Mouse (Mus musculus) mature B cell (primary cell): ENCODE measurements around the gene Bnip2.

ENCODE experiments used
- in situ Hi-C: fragments of 300-500 bp; cut with MboI; formaldehyde crosslinking; loops from 2 replicates; pipeline ENCODE4 v1.14.3; 2019

Gene Bnip2

GRCm38 (mm10) chr9:69989303-69990121 is at the start of gene Bnip2:
Bnip2 (plus strand) TSS chr9:69989466.
- in situ Hi-C loops = no loop called here

- in situ Hi-C loops = no loop called here
These were observed 48.3 kb upstream of the Bnip2 start for GRCm38 (mm10) chr9:69940839-69941490.

DNA sequence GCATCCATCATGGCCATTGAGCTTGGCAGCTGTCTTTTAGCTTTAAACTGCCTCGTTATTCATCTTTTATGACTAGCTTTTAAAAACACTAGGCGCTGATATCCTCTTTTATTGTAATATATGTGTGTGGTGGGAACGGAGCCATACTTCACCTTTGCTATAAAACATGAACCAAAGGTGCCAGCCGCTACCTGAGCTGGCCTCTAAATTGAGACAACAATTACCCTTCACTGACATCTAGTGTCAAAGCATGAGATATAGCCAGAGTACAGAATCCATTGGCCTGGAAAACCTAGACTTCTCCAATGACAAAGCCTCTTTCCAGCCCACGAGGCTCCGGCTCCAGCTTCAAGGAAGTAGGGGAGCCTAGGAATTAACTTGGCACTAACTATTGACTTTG is 47.7 kb upstream of the Bnip2 start:
- in situ Hi-C loops = no loop called here

GRCm38 (mm10) chr9:69948964-69949363 is 40.3 kb upstream of the Bnip2 start:
- in situ Hi-C loops = no loop called here

DNA sequence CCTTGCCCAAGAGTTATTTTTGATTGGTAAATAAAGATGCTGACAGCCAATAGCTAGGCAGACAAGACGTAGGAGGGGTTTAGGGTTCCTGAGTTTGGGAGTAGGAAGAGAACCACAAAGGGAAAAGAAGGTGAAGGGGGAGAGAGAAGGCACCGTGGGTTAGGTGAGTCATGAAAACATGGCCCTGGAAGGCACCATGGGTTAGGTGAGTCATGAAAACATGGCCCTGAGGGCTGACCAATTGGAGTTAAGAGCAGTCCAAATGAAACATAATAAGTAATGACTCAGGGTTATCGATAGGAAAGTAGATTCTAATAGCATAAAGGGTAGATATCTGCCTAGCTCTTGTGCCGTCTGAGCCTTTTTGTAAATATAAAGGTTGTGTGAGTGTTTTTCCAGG is 39.6 kb upstream of the Bnip2 start:
- in situ Hi-C loops = no loop called here

DNA sequence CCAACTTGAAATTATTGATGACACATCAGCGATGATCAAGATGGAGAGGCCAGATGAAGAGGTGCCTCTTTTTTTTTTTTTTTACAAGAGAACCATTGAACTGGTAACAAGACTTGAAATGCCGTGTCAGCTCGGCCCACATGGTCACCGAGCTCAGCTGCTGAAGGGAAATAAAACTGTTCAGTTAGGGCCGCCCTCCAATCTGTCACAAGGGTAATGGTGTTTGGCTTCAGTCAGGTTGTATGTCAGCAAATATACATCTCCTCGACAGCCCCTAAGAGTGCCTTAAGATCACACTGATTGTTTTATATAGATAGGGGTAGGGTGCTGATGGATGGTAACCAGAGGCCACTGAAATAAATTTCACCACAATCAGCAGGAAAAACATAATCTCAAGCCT is 28.3 kb upstream of the Bnip2 start:
- in situ Hi-C loops = no loop called here

DNA sequence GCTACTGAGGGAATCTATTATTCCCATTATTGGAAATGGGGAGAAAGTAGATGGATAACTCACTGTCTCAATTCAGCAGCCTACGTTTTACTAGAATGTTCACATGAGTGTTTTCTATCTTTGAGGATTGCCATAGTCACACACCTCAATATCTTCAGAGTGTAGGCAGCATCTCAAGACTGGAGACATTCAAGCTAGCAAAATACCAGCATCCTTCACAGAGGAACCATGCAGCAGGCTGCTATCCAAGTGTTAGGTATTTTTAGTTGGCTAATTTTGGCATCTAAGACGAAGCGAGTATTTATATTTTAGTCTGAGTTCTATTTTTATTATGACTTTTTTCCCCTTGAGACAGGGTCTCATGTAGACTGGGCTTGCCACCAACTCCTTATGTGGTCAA is 24.9 kb upstream of the Bnip2 start:
- in situ Hi-C loops = no loop called here

DNA sequence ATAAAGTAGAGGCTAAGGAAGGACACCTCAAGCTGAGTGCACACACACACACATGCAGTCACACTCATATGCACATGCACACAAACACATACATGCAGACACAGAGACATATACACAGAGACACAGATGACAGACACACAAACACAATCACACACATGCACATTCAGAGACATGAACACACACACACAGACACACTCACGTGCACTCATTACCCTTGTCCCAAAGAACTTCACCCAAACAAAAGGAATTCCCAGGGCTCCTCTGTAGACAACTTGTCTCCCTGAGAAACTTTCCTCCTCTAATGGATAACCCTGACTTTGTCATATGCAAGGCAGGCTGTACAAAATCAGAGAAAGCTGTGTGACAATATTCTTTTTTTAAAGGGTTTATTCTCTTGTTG is 3.7 kb upstream of the Bnip2 start:
- in situ Hi-C loops = no loop called here

DNA sequence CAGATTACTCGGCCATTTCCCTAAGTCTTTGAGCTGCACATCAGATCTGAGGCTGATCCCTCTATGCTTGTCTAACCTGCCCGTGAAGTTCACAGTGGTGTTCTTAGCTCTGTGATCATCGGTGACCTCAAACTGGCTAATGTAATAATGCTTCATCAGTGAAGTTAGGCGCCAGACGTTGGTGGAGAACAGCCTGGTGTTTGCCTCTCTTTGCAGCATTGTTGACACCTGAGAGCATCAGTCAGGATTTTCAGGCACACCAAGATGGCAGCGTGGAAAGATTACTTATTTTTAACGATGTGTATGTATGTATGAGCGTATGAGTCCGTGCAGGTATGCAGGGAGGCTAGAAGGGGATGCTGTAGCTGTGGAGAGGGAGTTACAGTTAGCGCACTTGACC is 3.2 kb upstream of the Bnip2 start:
- in situ Hi-C loops = no loop called here

DNA sequence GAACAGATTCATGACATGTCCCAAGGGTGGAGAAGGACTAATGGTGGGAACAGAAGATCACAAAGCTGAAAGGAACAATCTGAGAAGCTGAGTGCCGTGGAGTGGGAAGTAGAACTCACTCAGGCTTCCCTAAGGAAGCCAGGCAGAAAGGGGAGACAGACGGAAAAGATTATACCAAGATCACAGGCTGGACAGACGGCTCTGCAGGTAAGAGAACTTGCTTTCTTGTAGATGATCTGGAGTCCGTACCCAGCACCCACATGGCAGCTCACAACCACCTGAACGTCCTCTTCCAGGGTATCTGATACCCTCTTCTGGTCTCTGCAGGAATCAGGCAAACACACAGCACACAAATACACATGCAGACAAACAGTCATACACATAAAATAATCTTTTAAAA is 2.7 kb upstream of the Bnip2 start:
- in situ Hi-C loops = no loop called here

DNA sequence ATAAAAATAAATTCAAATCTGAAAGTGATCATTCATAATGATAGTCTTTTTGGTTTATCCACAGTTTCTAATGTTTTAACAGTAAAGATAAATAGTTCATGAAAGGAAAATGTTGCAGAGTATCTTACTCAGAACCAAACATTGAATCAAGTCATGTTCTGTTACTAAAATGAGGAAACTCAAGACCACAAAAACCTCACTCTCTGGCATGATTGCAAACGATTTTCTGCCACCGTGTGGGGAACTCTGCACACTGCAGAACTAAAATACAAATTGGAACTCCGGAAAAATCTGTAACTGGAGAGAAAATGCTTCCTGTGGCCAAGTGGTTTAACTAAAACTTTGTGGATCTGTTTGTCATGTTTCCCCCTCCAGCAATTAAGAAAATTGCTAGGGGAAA is 1.7 kb upstream of the Bnip2 start:
- in situ Hi-C loops = no loop called here

DNA sequence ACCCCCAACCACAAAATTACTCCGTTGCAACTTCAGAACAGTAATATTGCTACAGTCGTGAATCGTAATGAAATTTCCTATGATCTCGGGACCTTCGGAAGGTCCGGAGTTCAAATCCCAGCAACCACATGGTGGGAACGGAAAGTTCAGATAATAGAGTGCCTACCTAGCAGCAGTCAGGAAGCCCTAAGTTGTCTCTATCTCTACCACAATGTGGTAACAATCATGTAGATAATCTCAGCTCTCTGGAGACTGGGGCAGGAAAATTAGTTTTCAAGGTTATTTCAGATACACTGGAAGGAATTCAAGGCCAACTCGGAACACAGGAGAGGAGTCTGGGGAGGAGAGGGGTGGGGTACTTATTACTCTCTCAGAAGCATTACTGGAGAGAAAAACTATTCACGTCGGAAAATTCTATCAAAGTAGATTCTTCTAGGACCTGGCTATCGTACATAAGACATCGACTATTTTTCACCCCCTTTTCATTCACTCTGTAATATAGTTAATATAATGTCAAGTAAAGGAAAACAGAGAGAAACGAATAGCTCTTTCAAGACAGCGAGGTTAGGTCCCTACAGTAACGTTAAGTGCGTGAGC is 462 bp upstream of the Bnip2 start:
- in situ Hi-C loops = no loop called here

DNA sequence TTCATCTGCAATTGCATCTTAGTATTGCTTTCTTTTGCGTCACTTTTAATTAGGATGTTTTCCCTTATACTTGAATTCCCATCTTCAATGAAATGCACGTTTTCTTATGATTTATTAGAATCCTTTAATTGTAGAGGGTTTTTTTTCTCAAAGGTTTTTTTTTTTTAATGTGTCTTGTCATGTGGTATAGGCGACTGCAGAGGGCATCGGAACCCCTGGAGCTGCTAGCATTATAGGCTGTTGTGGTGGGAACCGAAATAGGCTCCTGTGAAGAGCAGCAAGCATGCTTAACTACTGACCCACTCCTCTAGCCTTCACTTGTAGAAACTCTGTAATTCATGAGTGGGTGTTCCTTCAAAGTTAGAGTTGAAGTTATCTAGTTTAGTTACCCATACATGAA is 1.1 kb downstream of the Bnip2 start:
- in situ Hi-C loops = no loop called here

DNA sequence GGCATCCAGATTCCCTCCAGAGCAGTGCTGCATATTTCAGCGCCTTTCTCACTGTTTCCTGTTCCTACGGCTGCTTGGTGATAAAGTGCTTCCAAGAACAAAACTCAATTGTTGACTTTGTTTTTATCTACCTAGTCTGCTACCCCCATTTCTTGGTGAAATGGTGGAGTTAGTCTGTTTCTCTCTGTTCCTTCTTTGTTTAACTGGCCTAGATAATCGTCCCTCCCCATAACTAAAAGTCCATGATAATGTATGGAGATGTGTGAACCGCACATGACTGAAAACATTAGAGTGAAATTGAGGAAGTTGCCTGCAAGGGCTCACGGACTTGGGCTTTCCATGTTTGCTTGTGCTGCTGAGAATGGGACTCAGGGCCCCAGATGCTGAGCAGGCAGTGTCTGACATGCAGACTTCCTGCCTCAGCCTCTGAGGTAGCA is 3.6 kb downstream of the Bnip2 start:
- in situ Hi-C loops = no loop called here

DNA sequence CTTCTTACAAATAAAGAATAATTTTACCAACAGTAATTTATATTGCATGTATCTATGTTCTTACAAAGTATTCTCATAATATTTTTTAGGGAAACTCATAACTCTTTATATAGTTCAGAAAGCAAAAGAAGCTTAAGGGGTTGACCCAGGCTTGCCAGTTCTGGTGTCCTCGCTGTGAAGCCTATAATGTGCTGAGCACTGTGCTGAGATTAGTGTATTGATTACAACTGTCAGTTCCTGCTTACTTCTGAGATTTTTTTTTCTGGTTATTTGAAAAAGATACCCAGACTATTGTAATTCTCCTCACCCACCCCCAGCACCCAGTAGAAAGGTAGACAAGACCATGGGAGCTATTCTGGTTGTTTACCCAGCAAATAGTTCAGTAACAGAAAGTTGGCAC is 4.2 kb downstream of the Bnip2 start:
- in situ Hi-C loops = no loop called here

DNA sequence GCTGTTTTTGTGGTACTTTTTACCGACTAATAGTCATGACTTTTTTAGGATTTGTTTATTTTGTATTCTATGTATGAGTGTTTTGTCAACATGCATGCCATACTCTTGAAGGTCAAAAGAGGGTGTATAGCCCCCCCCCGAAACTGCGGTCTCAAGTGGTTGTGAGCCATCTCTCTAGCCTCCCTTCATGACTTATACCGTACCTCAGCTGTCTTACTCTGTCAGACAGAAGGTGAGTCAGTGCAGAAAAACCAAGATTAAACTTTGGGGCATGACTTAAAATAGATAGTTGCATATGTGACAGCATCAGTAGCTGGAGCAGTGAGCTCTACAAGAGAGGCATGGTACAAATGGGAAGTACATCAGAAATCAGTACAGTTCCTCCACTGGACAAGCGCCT is 5.3 kb downstream of the Bnip2 start:
- in situ Hi-C loops = no loop called here

- in situ Hi-C loops = no loop called here
These were observed 10.1 kb downstream of the Bnip2 start for GRCm38 (mm10) chr9:69999318-69999717.

GRCm38 (mm10) chr9:70003516-70003915 is 14.2 kb downstream of the Bnip2 start:
- in situ Hi-C loops = no loop called here

DNA sequence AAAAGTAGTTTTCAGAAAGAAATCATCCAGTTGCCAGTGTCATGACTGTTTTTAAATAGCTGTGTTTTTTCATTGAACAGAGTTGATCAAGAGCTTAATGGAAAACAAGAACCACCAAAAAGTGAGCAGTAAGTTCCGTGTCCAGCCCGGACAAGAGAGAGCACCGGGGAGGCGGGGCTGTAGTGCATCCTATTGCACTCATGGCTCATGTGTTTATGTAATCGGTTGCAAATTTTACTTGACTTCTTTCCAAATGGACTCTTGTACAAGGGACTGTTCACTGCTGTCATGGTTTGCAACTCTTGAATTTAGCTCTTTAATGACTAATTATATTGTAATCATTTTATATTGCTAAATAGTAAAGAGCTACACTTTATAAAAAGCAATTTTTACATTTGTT is 17.7 kb downstream of the Bnip2 start:
- in situ Hi-C loops = no loop called here

GRCm38 (mm10) chr9:70007506-70008248 is 18.4 kb downstream of the Bnip2 start:
- in situ Hi-C loops = no loop called here

DNA sequence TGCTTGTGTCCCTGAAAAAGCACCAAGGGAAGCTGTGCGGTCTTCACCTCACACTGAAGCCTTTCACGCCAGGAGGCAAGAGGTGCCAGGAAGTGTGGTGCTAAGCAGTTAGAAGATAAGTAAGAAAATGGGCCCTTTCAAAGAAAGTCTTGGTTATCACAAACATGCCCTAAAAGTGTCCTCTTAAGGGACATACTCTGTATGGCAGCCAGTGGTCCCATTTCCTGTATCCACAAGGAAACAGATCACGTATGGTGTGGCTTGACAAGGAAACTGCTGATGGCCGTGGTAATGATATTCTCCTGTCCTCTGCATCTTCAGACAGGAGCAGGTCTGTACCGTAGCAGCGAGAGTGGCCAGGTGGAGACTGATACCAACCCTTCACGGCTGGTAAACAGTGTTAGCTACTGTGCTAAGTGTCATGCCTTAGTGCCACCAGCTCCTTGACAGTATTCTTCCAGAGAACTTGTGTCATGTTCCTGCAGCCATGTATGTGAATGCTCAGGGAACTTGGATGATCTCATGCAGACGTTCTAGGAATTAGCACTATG is 20.6 kb downstream of the Bnip2 start:
- in situ Hi-C loops = no loop called here

DNA sequence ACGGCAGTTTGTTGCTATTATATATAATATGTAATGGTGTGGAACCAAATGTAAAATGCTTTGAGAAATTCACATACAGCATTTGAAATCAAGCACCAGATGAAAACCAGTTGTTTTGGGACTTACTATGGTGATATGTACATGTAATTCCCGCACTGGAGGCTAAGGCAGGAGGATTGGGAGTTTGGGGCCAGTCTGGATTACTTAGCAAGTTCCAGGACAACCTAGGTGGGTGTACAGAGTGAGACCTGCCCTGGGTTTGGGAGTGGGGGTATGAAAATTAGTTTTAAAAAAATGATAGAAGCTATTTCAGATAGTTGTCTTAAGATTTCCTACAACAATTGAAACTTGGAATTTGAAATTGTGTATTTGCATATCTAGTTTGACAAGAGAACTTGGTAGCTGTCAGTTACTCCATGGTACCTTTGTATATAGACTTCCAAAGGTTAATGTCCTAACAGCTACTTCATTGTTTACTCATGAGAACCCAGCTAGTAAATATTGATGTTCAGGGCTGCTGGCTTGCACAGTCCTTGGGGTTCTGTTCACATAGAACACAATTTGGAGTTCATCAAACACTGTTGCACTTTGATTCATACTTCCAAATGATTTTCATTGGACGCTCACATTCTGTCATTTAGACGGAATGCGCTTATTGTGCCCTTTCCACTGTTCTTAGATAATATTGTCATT is 21.7 kb downstream of the Bnip2 start:
- in situ Hi-C loops = no loop called here
